Mouse (Mus musculus) E14TG2a.4 (cell line): ENCODE measurements around the gene Por.

Source experiments
- H3K27me3 ChIP-seq: 2 replicates; pipeline ENCODE4 v1.6.1; 2014; ENCODE audit warnings: low read length, control low read depth; ENCODE audit not compliant: insufficient read depth
- H3K36me3 ChIP-seq: 2 replicates; pipeline ENCODE4 v1.6.1; 2014; ENCODE audit warnings: low read length, control low read depth; ENCODE audit not compliant: insufficient read depth
- H3K4me1 ChIP-seq: replicated peaks from 2 replicates; pipeline ENCODE4 v1.6.1; 2014; ENCODE audit warnings: low read depth, low read length, control low read depth
- H3K4me3 ChIP-seq: replicated peaks from 2 replicates; pipeline ENCODE4 v1.5.1; 2014; ENCODE audit warnings: mild to moderate bottlenecking, low read length
- H3K9me3 ChIP-seq: 2 replicates; pipeline ENCODE4 v1.6.1; 2014; ENCODE audit warnings: low read length, control low read depth
- CTCF ChIP-seq: conservative IDR thresholded peaks from 2 replicates; pipeline ENCODE4 v1.5.1; 2014; ENCODE audit warnings: low read length
- NANOG ChIP-seq: IDR thresholded peaks from 2 replicates; pipeline ENCODE4 v1.6.1; 2014; ENCODE audit warnings: borderline replicate concordance, low read length, mixed read lengths
- POU5F1 ChIP-seq: IDR thresholded peaks from 2 replicates; pipeline ENCODE4 v1.6.1; 2014; ENCODE audit warnings: low read length, borderline replicate concordance

The Por gene

DNA sequence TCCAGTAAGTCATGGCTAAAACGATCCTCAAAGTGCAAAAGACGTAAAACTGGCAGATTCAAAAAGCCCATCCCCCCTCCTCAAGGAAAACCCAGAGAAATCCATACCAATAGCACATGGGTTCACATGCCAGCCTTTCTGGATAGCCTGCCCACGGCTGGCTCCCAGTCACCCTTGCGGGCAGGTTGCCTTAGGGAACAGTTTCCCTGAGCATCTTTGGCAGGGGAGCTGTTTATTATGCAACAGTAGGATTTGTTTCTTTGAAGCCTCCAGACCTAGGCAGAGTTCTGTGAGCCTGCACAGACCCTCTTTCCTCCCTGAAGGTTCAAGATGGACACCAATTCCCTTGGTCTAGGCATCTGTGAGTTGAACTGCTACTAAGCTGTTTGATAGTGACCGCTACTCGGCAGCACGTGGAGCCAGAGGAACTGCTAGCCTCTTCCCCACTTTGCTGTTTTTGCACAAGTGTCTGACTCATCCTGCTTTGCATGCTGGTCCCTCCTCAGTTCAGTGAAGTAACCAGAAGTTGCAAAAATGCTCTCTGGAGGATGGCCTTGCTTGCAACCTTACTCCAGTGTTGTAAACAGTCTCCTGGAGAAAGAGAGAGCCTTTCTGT lies 40.9 kb downstream of the Por start:
- Histone ChIP-seq H3K4me3 (no peak overlapping the region), H3K27me3 (no peaks in the 10 kb centered on the region), H3K36me3 (peaks cover 63% of the 10 kb centered on the region), H3K4me1 (peaks cover 38% of the 10 kb centered on the region), H3K9me3 (no peaks in the 10 kb centered on the region)
- no peak for TF ChIP-seq CTCF
- TF ChIP-seq POU5F1 = no peak

DNA sequence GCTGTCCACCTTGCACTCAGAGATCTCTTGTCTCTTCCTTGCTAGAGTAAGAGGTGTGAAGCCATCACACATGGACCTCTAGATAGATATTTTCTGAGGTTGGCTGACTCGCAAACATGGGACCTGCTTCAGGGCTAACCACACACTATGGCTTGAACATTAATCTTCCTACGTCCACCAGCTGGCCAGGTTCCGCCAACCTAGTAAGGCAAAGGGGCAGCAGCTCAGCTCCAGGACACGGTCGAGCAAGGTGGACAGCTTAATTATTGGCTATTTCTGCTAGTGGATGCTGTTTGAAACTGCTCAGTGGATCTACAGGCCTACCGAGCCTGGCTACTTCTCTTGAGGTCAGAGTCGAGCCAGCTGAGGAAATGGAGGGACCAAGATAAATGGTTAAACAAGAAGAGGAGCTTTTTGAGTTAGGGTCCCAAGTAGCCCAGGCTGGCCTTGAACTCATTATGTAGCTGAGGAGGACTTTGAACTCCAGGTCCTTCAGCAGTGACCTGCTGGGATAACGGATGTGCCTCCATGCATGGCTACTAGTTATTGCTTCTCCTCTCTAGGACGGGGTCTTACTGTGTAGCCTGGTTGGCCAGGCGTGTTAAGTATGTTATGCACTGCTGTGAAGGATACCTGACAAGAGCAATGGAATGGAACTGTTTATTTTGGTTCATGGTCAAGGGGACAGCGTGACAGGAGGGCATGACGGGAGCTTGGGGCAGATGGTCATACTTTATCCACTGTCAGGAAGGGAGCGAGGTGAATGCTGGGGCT lies 41.9 kb downstream of the Por start:
- Histone ChIP-seq H3K4me3 (no peak overlapping the region), H3K36me3 (peaks cover 63% of the 10 kb centered on the region), H3K4me1 (peaks cover 48% of the 10 kb centered on the region), H3K27me3 (no peaks in the 10 kb centered on the region), H3K9me3 (no peaks in the 10 kb centered on the region)
- no peak for TF ChIP-seq POU5F1
- TF ChIP-seq NANOG = no peak
- TF ChIP-seq CTCF = no peak

DNA sequence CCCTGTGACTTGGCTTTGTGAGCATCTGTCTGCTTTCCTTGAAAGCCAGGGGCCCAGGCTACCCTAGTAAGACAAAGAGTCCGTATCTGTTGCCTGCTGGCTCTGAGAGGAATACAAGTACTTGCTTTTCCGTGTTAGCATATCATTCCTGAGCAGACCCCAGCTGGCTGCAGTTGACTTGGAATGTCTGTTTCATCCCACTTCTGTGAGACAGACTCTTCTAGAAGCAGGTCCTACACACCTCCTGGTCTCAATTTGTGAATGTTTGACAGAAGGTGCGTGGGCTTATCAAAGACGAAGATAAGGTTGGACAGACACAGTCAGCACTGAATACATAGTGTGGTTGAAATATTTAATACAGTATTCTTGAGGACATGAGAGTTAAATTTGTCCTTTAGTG lies 43.0 kb downstream of the Por start:
- Histone ChIP-seq H3K4me3 (no peak overlapping the region), H3K4me1 (peaks cover 43% of the 10 kb centered on the region)
- TF ChIP-seq CTCF (no peak), NANOG (no peak), POU5F1 (no peak)

DNA sequence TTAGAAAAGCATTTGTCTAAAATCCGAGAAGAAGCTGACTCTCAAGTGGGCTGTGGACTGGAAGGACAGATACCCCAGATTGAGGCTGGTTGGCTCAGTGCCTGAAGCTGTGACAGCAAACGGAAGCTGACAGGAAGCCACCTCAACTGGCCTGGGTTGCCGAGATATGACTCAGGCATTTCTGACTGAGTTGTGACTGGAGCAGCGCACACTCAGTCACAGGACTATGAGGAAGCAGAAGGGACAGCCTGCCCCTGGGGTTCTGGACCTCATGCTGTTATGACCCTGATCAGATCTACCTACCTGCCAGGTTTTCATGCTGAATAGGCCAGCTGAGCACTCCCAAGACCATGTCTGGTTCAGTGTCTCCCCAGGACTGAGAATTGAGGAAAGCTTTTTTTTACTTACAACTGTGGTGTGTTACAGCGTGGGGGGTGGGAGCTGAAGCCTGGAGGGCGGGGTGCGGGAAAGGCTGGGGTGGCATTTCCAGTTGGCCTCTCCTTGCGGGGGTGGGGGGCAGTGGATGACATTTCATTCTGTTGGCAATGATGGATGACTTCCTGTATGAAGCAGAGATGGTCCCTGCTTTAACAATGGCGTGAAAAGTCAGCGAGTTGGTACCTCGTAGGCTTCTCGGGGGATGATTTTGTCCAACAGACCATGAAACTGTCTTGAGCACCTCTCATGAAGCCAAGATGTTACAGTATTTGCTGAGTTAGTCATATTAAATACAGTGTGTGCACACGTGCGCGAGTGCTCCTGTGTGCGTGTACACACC lies 43.8 kb downstream of the Por start:
- no peaks in the 10 kb centered on the region for H3K27me3 ChIP-seq
- peaks cover 43% of the 10 kb centered on the region for H3K4me1 ChIP-seq
- H3K36me3 ChIP-seq = peaks cover 62% of the 10 kb centered on the region
- H3K4me3 ChIP-seq = no peak overlapping the region
- no peak for TF ChIP-seq POU5F1
- TF ChIP-seq CTCF = no peak
- no peak for TF ChIP-seq NANOG
- H3K9me3 ChIP-seq = no peaks in the 10 kb centered on the region

More for the DNA sequence above, 43.0 kb downstream of the Por start:
- peaks cover 63% of the 10 kb centered on the region for H3K36me3 ChIP-seq
- no peaks in the 10 kb centered on the region for H3K9me3 ChIP-seq
- no peaks in the 10 kb centered on the region for H3K27me3 ChIP-seq

DNA sequence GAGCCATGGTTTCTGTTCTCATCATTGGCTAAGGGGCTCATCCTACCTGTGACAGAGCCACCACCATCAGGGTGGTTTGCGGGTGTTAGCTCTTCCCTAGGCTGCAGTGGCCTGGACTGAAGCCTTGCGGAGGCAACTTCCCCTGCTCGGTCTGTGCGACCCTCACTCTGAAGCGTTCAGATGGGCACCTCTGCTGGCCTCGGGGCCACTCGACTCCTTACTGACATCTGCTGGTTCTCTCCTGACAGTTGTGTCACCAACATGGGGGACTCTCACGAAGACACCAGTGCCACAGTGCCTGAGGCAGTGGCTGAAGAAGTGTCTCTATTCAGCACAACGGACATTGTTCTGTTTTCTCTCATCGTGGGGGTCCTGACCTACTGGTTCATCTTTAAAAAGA lies 45.8 kb downstream of the Por start:
- H3K4me1 ChIP-seq = peaks cover 59% of the 10 kb centered on the region
- no peak overlapping the region for H3K4me3 ChIP-seq
- H3K9me3 ChIP-seq = no peaks in the 10 kb centered on the region
- H3K36me3 ChIP-seq = peaks cover 67% of the 10 kb centered on the region
- TF ChIP-seq CTCF (no peak), POU5F1 (no peak)
- H3K27me3 ChIP-seq = no peaks in the 10 kb centered on the region

DNA sequence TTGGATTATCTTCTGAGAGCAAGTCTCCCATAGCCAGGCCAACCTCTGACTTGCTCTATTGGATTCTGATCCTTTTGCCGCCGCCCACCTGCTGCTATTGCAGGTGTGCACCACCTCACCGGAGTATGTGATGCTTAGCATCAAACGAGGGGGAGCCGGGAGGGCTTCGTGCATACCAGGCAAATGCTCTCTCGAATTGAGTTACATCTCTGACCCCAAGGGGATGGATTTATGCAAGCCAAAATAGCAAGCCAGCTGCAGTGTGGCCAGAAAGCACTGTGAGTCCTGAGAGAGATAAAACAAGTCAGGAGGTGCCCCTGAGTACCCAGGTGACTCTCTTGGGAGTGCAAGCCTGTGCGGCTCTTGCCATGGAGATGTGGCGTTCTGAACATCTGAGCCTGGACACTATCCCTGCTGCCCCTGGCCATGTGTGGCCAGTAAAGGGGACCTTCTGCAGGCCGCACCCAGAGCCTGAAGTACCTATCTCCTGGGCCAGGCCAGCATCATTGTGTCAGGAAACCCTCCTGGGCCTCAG lies 49.8 kb downstream of the Por start:
- no peak for TF ChIP-seq POU5F1
- no peak for TF ChIP-seq CTCF
- TF ChIP-seq NANOG = no peak

DNA sequence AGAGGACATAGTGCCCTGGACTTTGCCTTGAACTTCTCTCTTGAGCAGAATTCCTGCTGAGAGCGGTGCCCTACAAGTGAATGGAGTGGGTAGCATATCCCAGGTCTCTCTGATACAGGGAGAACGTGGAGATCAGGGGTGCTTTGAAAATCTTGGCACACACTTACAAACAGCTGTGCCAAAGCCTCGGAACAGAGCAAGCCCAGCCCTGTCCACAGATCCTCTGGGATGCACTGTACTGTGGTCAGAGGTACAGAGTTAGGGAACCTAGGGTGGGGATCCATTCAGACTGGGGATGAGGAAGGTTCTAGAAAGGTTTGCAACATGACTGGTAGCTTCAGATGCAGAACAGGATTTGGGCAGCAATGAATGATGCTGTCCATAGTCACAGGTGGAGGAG lies 50.3 kb downstream of the Por start:
- Histone ChIP-seq H3K4me1 (peaks cover 72% of the 10 kb centered on the region), H3K9me3 (no peaks in the 10 kb centered on the region), H3K36me3 (peaks cover 63% of the 10 kb centered on the region), H3K4me3 (no peak overlapping the region), H3K27me3 (no peaks in the 10 kb centered on the region)
- no peak for TF ChIP-seq CTCF
- no peak for TF ChIP-seq NANOG
- no peak for TF ChIP-seq POU5F1

More for the DNA sequence above, 49.8 kb downstream of the Por start:
- no peaks in the 10 kb centered on the region for H3K9me3 ChIP-seq
- H3K4me1 ChIP-seq = peaks cover 68% of the 10 kb centered on the region
- no peaks in the 10 kb centered on the region for H3K27me3 ChIP-seq
- peaks cover 68% of the 10 kb centered on the region for H3K36me3 ChIP-seq
- H3K4me3 ChIP-seq = no peak overlapping the region

DNA sequence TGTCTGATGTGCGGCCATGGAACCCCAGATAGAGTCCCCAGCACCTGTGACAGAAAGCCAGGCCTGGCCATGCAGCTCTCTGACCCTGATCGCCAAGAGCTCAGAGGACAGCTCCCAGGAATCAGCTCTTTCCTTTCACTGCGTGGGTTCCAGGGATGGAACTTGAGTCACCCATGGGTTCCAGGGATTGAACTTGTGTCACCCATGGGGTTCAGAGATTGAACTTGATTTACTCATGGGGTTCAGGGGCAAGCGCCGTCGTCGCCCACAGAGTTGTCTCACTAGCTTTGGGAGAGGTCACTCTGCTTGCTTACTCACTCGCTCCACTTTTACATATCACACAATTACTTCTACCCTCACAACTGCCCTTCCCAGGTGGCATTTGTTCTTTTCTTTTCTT lies 51.2 kb downstream of the Por start:
- Histone ChIP-seq H3K9me3 (no peaks in the 10 kb centered on the region), H3K4me3 (no peak overlapping the region), H3K36me3 (peaks cover 54% of the 10 kb centered on the region), H3K4me1 (peaks cover 75% of the 10 kb centered on the region), H3K27me3 (no peaks in the 10 kb centered on the region)
- TF ChIP-seq NANOG (no peak), CTCF (no peak), POU5F1 (no peak)
